ENCODE assay signal across 1 mouse cellular context in genomic region chr9:20859926-20860325, GRCm38 (mm10).
TF ChIP-seq lines count a peak whose summit lies in the region.

No protein-coding gene starts in this region.

TF ChIP-seq in CH12.LX, 34 proteins besides CTCF, POLR2A, EP300 and RAD21:
- TF ChIP-seq SIN3A (IDR thresholded peaks at IDR 0.05; ENCODE audit: low read length) (no peak), JUND (conservative IDR thresholded peaks at IDR 0.05; ENCODE audit: low read depth, low read length) (no peak), CHD2 (IDR thresholded peaks at IDR 0.05; ENCODE audit: low read length) (no peak), IRF4 (IDR thresholded peaks at IDR 0.05; ENCODE audit: low read depth, low read length) (0 out of 2 replicates have a peak, but pooled peaks have one; percentile 15)
